Mouse (Mus musculus) small intestine, adult 2 months (tissue): ENCODE data around the gene Gipc1.

Experiments used
- CTCF ChIP-seq: fragments of 200-500 bp; IDR thresholded peaks from 2 replicates; pipeline ENCODE4 v1.5.1; 2012; ENCODE audit warnings: low read depth, mild to moderate bottlenecking, control low read depth, inconsistent platforms, low read length, moderate library complexity, mixed read lengths; ENCODE audit not compliant: insufficient replicate concordance, insufficient read length; ENCODE audit errors: extremely low read depth
- POLR2A ChIP-seq: fragments of 200-500 bp; IDR thresholded peaks from 2 replicates; pipeline ENCODE4 v1.6.1; 2012; ENCODE audit warnings: low read depth, mild to moderate bottlenecking, control low read depth, inconsistent platforms, low read length, moderate library complexity

DNA sequence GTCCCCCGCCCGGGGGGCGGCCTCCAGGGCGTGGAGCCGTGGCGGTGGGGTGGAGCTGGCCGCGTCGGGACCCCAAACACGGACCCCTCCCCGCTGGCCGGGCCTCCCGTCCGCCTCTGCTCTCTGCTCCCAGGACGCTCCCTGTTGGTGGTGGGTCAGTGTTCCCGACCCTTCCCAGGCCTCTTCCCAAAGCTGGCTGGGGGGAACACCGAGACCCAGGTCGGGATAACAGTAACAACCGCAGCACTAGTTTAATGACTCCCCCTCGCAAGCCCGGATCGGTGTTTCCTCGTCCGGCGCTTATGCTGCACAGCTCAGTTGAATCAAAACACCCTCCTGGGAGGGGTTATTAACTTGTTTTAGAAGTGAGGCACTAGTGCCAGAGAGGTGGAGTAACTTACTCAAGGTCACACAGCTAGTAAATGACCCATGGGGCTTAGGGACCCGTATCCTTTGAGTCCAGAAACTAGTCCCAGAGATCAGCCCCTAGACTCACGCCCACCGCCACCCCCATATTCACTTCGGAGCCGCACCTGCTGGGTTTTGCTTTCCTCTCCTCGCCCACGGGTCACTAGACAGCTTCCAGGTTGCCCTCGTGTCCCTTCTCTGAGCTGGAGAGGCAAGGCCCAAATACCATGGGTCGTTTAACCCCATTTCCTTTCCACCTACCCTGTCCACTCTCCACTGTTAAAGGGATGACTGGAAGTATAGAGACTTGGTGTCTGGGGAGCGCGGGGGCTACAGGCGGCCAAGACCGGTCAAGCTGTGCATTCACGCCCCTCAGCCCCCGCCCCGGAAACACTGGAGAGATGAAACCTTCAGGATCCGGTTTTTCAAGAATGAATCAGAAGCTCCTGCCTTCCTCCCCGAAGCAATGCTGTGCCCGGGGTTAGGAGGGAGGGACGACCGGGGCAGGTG, 526 bp downstream of the Gipc1 start:
- TF ChIP-seq POLR2A (no peak), CTCF (no peak)
